Mouse (Mus musculus) stomach, embryonic 14.5 days (tissue): ENCODE results near the gene Il18. TPM values are rescaled to one million over a fixed set of nuclear protein-coding genes. Genes with fewer than 3 reads are reported as not detected.

Source experiments
- ATAC-seq: fragments of 200-750 bp; cut with Nextera tagmentation; 2 replicates; pipeline ENCODE4 v1.8.0; 2017; ENCODE audit warnings: low read depth, moderate TSS enrichment; ENCODE audit not compliant: insufficient number of reproducible peaks, insufficient read depth, low FRiP score
- H3K27ac ChIP-seq: fragments of 300-500 bp; sonication (generic); 2 replicates; pipeline ENCODE4 v1.5.1; 2014; ENCODE audit warnings: mild to moderate bottlenecking, low read length, moderate library complexity, mixed read lengths
- H3K27me3 ChIP-seq: fragments of 300-500 bp; sonication (generic); 2 replicates; pipeline ENCODE4 v1.6.1; 2014; ENCODE audit warnings: low read length, control low read depth, mixed read lengths; ENCODE audit not compliant: control insufficient read depth, insufficient read depth
- H3K36me3 ChIP-seq: fragments of 300-500 bp; sonication (generic); 2 replicates; pipeline ENCODE4 v1.6.1; 2014; ENCODE audit warnings: mild to moderate bottlenecking, control low read depth, low read length, moderate library complexity, mixed read lengths; ENCODE audit not compliant: control insufficient read depth, insufficient read depth
- H3K4me1 ChIP-seq: fragments of 300-500 bp; sonication (generic); 2 replicates; pipeline ENCODE4 v1.6.1; 2014; ENCODE audit warnings: low read length, control low read depth, mixed read lengths; ENCODE audit not compliant: control insufficient read depth, insufficient read depth
- H3K4me2 ChIP-seq: fragments of 300-500 bp; sonication (generic); replicated peaks from 2 replicates; pipeline ENCODE4 v1.6.1; 2014; ENCODE audit warnings: low read depth, low read length, control low read depth
- H3K4me3 ChIP-seq: fragments of 300-500 bp; sonication (generic); 2 replicates; pipeline ENCODE4 v1.5.1; 2014; ENCODE audit warnings: low read depth, low read length, control low read depth
- H3K9ac ChIP-seq: fragments of 300-500 bp; sonication (generic); replicated peaks from 2 replicates; pipeline ENCODE4 v1.6.1; 2014; ENCODE audit warnings: low read depth, mild to moderate bottlenecking, control low read depth, low read length, moderate library complexity, mixed read lengths
- H3K9me3 ChIP-seq: fragments of 300-500 bp; sonication (generic); 2 replicates; pipeline ENCODE4 v1.6.1; 2016; ENCODE audit warnings: low read depth, low read length, control low read depth; ENCODE audit not compliant: control insufficient read depth
- whole genome bisulfite sequencing: fragments of 180-500 bp; shearing (Covaris S2); extraction: QIAGEN DNeasy Blood & Tissue Kit; methylation state at CpG from one replicate; pipeline ENCODE4 v1.1.7; 2014; 5-methylcytosine and 5-hydroxymethylcytosine counted together
- polyA plus RNA-seq: library from polyadenylated mRNA; unstranded; fragments of >200 nt; fragmentation: Nextera tagmentation; extraction: Ambion mirVana; gene quantifications from 2 replicates; pipeline ENCODE4 v1.2.1, GENCODE M21; 2014

The Il18 gene
- polyA plus RNA-seq, 1 experiment from 2014 or later: 7.9 TPM

DNA sequence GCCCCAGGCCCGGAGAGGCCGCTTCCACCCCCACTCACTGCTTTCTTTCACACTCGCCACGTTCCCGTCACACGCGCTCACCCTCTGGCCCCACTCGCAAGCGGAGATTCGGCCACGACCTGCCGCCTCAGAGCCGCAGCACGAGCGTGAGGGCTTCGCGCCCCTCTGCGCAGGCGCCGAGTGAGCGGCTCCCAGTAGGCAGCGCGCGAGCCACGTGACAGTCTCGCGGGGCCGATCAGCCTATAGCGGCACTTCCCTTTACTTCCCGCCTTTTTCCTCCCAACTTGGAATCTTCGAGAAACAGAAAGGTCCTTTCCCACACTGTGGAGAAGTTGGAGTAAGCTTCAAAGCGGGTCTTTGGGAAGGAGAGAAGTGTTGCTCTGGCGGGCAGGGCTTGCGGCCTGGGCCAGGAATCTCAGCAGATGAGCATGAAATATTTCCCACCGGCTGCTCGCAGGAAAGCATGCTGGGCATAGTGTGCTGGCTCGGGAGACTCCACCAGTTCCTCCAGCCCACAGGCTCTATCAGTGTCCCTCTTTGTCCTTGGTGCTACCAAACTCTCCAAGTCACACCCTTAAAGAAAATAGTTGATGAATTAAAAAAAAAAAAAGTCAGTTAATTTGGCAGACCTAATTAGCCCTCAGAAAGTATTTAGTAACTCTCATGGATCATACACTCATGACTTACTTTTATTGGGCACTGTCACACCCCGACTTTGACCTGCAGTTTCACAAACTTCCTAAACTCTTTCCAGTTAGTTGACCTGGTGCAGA is 6.7 kb downstream of the Il18 start, which contains the start of gene Tex12:
Tex12 (minus strand) TSS at position 181 of the 773 bp plus-strand sequence.
- no peak within 1 kb of the TSS for H3K27ac ChIP-seq
- H3K4me2 ChIP-seq: no peak within 1 kb of the TSS
- no peaks in the 10 kb centered on the region for H3K27me3 ChIP-seq
- H3K36me3 ChIP-seq: no peaks in the 10 kb centered on the region
- 80% methylated on average over 38 of the region's 38 CpGs for WGBS
- no peak within 1 kb of the TSS for H3K4me3 ChIP-seq
- no peaks in the 10 kb centered on the region for H3K9me3 ChIP-seq
- no peaks in the 10 kb centered on the region for H3K4me1 ChIP-seq
- ATAC-seq: no peak
- no peak within 1 kb of the TSS for H3K9ac ChIP-seq

DNA sequence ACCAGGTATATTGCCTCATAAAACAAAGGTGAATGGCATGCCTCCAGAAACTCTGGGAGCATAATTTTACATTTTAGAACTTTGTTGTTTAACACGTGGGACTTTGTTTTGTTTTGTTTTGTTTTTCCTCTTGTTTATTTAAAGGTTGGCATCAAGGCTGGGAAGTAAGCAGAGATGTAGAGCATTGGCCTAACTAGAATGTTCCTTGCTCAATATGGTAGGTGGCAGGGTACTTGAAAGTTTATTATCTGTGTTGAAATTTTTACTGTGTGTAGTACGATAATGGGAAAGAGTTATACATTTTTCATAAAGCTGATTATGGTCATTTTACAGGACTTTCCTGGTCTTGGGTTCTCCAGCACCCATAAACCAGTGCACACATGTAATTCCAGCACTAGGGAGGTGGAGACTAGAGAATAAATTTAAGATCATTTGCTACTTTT is 7.3 kb downstream of the Il18 start:
- H3K4me3 ChIP-seq: no peak overlapping the region
- H3K4me2 ChIP-seq: no peak overlapping the region
- H3K27me3 ChIP-seq: no peaks in the 10 kb centered on the region
- ATAC-seq: no peak
- no peak overlapping the region for H3K27ac ChIP-seq
- H3K9me3 ChIP-seq: no peaks in the 10 kb centered on the region
- WGBS: 83% methylated on average over 2 of the region's 2 CpGs
- H3K4me1 ChIP-seq: no peaks in the 10 kb centered on the region
- no peak overlapping the region for H3K9ac ChIP-seq
- H3K36me3 ChIP-seq: no peaks in the 10 kb centered on the region

DNA sequence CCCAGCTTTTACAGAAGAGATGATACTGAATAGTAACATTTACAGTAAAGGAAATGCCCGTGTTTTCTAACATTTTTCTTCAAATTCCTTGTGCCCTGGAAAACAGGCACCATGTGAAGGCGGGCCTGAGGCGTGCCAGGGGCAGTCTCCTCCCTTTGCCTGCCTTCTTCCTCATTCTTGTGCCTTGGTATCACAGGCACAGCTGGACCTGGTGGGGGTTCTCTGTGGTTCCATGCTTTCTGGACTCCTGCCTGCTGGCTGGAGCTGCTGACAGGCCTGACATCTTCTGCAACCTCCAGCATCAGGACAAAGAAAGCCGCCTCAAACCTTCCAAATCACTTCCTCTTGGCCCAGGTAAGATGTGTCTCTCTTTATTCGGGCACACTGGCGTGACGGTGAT is 10.5 kb downstream of the Il18 start:
- H3K27ac ChIP-seq: no peak overlapping the region
- no peak overlapping the region for H3K4me2 ChIP-seq
- no peaks in the 10 kb centered on the region for H3K27me3 ChIP-seq
- no peak for ATAC-seq
- no peaks in the 10 kb centered on the region for H3K36me3 ChIP-seq
- H3K4me1 ChIP-seq: no peaks in the 10 kb centered on the region
- no peak overlapping the region for H3K9ac ChIP-seq
- no peak overlapping the region for H3K4me3 ChIP-seq
- 74% methylated on average over 7 of the region's 7 CpGs for WGBS
- H3K9me3 ChIP-seq: no peaks in the 10 kb centered on the region

DNA sequence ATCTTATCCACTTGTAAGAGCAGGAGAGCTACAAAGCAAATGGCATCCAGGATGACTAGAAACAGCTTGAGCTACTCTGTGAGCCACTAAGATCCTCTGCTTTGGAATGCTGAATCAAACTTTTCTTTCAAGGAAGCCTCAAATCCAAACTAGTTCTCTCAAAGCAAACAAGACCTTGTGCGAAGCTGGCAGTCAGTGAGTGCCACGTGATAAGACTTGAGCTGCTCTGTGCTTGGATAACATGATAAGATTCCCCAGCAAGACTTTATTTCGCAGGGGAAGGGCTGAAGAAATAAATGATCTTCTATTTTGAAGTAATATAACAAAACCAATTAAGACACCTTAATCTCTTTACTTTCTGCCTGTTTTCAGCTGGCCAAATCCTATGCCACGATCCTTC is 11.3 kb downstream of the Il18 start:
- H3K36me3 ChIP-seq: no peaks in the 10 kb centered on the region
- no peak overlapping the region for H3K4me3 ChIP-seq
- no peaks in the 10 kb centered on the region for H3K9me3 ChIP-seq
- H3K9ac ChIP-seq: no peak overlapping the region
- 53% methylated on average over 4 of the region's 4 CpGs for WGBS
- H3K4me1 ChIP-seq: no peaks in the 10 kb centered on the region
- H3K27ac ChIP-seq: no peak overlapping the region
- no peaks in the 10 kb centered on the region for H3K27me3 ChIP-seq
- H3K4me2 ChIP-seq: no peak overlapping the region
- no peak for ATAC-seq

DNA sequence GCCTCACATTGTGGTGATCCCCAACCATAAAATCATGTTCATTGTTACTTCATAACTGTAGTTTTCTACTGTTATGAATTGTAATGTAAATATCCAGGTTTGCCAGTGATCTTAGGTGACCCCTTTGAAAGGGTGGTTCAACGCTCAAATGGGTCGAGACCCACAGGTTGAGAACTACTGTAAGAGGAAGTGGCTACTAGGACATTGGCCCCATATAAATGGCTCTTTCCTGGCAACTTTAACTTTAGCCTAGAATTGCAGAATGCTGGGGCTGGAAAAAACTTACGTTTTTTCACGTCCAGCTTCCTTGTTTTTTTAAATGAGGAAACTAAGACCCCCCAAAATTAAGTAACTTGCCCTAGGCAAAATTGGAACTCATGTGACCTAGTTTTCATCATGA is 12.7 kb downstream of the Il18 start:
- Histone ChIP-seq H3K9me3 (no peaks in the 10 kb centered on the region), H3K4me1 (no peaks in the 10 kb centered on the region), H3K4me2 (no peak overlapping the region), H3K4me3 (no peak overlapping the region), H3K36me3 (no peaks in the 10 kb centered on the region), H3K27ac (no peak overlapping the region), H3K27me3 (no peaks in the 10 kb centered on the region), H3K9ac (no peak overlapping the region)
- WGBS: 83% methylated on average over 4 of the region's 4 CpGs
- ATAC-seq: no peak

DNA sequence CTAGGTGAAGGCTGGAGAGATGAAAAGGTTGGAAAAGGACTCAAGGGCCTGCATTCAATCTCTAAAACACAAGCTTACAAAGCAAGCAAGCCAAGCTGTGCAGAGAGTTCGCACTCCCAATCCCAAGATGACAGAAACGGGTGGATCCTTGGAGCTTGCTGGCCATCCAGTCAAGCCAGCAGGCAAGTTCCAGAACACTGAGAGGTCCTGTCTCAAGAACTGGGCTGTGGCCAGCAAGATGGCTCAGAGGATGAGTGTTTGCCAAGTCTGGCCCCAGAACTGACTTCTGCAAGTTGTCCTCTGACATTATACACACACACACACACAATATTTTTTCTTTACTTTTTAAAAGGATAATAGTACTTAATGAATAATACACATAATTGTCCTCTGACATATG is 13.3 kb downstream of the Il18 start:
- no peak for ATAC-seq
- H3K9me3 ChIP-seq: no peaks in the 10 kb centered on the region
- H3K27ac ChIP-seq: no peak overlapping the region
- no peaks in the 10 kb centered on the region for H3K27me3 ChIP-seq
- H3K4me2 ChIP-seq: no peak overlapping the region
- H3K36me3 ChIP-seq: no peaks in the 10 kb centered on the region
- no peak overlapping the region for H3K4me3 ChIP-seq
- 88% methylated on average over 2 of the region's 2 CpGs for WGBS
- no peak overlapping the region for H3K9ac ChIP-seq
- no peaks in the 10 kb centered on the region for H3K4me1 ChIP-seq

DNA sequence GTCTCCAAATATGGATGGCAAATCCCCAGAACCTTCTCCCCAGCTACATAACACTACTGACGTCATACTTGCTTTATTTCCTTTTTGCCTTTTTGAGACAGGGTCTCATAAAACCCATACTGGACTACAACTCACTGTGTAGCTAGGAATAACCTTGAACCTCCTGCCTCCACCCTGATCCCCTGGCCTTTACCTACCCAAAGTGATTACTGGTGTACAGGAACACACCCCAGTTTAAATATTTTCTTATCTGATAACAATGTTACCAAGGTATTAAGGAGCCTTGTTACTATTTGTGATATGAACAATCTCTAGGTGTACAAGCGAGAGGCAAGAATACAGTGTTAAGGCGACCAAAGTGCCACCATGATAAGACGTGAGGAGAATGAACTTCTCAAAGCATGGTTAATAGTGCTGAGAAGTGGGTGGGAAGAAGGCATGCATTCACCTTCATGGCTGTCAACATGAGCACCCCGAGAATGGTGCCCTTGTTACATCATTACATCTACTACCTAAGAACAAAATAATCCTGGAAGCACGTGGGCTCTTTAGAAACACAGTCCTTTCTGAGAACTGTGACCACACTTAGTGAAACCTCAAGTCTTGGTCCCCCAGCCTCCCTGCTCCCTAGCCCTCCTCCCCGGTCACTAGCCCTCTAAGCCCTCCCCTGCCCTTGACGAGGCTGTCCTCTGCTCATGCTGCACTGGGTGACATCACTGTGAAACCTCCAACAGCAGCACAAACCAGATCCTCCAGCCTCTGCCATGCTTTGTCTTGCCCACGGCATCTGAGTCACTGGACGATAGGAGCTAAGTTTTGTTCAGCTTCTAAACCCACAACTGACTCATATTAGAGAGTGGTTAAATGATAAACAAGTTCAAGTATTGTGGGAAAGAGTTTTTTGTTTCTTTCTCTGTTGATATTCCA is 15.2 kb downstream of the Il18 start:
- ATAC-seq: no peak
- Histone ChIP-seq H3K4me1 (no peaks in the 10 kb centered on the region), H3K36me3 (no peaks in the 10 kb centered on the region), H3K4me3 (no peak overlapping the region), H3K4me2 (no peak overlapping the region), H3K27ac (no peak overlapping the region), H3K9ac (no peak overlapping the region), H3K9me3 (no peaks in the 10 kb centered on the region), H3K27me3 (no peaks in the 10 kb centered on the region)
- WGBS: 64% methylated on average over 10 of the region's 10 CpGs

DNA sequence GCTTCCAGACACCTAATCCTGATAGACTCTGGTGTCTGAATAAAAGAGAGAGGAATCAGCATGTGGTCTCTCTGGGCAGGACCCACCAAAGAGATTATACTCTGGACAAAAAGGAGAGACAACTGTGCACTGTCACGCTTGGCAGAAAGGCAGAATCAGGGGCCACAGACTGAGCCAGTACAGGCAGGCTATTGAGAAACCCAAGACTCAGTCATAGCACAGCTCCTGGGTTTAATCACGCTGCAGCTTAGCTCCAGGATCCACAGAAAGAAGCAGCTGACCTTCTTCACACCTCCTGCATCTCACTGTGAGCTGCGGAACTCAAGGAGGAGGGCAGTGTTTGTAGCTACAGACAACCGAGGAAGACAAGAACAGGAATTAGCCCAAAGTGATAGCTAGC is 25.7 kb downstream of the Il18 start:
- ATAC-seq: no peak
- H3K4me1 ChIP-seq: no peaks in the 10 kb centered on the region
- 36% methylated on average over 4 of the region's 4 CpGs for WGBS

More for the DNA sequence above, 25.7 kb downstream of the Il18 start:
- Histone ChIP-seq H3K27me3 (no peaks in the 10 kb centered on the region), H3K4me3 (no peak overlapping the region), H3K9me3 (no peaks in the 10 kb centered on the region), H3K9ac (no peak overlapping the region), H3K27ac (no peak overlapping the region), H3K36me3 (no peaks in the 10 kb centered on the region), H3K4me2 (no peak overlapping the region)
